Mouse (Mus musculus): ENCODE results near the gene Arid5a. TPM values are rescaled to one million over a fixed set of nuclear protein-coding genes. Genes with fewer than 3 reads are reported as not detected.

The Arid5a gene
- polyA plus RNA-seq, 1 experiment from 2014 or later: 13.7 TPM

- H3K9me3 ChIP-seq (ENCODE audit: control insufficient read depth, low read length): no peaks in the 10 kb centered on the region
- no peaks in the 10 kb centered on the region for H3K27me3 ChIP-seq (replicated peaks; ENCODE audit: control insufficient read depth, insufficient read depth, low read length)
- H3K4me1 ChIP-seq (ENCODE audit: control insufficient read depth, insufficient read depth, low read length): peaks cover 14% of the 10 kb centered on the region
- no peak overlapping the region for H3K4me2 ChIP-seq (ENCODE audit: low read depth, low read length)
- WGBS: 88% methylated on average over 2 of the region's 2 CpGs
- H3K9ac ChIP-seq (ENCODE audit: low read depth, low read length): no peak overlapping the region
- no peak overlapping the region for H3K4me3 ChIP-seq (ENCODE audit: low read depth, low read length)
- H3K36me3 ChIP-seq (ENCODE audit: control insufficient read depth, insufficient read depth, low read length): peaks cover 14% of the 10 kb centered on the region
- H3K27ac ChIP-seq (replicated peaks; ENCODE audit: low read depth, low read length): no peak overlapping the region
- ATAC-seq (ENCODE audit: low read depth) (no peak), DNase-seq (ENCODE audit: low spot score) (no peak)
Measured at GRCm38 (mm10) chr1:36325900-36326321, 18.4 kb downstream of the Arid5a start.

- Histone ChIP-seq H3K36me3 (ENCODE audit: control insufficient read depth, insufficient read depth, low read length) (peaks cover 20% of the 10 kb centered on the region; the same call in 1 of the 2 replicates), H3K9me3 (ENCODE audit: control insufficient read depth, low read length) (no peaks in the 10 kb centered on the region), H3K4me3 (ENCODE audit: low read depth, low read length) (no peak overlapping the region), H3K27ac (replicated peaks; ENCODE audit: low read depth, low read length) (no peak overlapping the region), H3K27me3 (replicated peaks; ENCODE audit: control insufficient read depth, insufficient read depth, low read length) (no peaks in the 10 kb centered on the region), H3K4me2 (ENCODE audit: low read depth, low read length) (no peak overlapping the region), H3K9ac (ENCODE audit: low read depth, low read length) (no peak overlapping the region), H3K4me1 (ENCODE audit: control insufficient read depth, insufficient read depth, low read length) (peaks cover 14% of the 10 kb centered on the region)
- ATAC-seq (ENCODE audit: low read depth): no peak
- no peak for DNase-seq (ENCODE audit: low spot score)
- 94% methylated on average over 2 of the region's 2 CpGs for WGBS
Measured at GRCm38 (mm10) chr1:36326815-36327214, 19.3 kb downstream of the Arid5a start.

- DNase-seq (ENCODE audit: low spot score) (no peak), ATAC-seq (ENCODE audit: low read depth) (no peak)
- H3K4me3 ChIP-seq (ENCODE audit: low read depth, low read length): no peak overlapping the region
- WGBS: 64% methylated on average over 6 of the region's 6 CpGs
- no peak overlapping the region for H3K9ac ChIP-seq (ENCODE audit: low read depth, low read length)
- peaks cover 45% of the 10 kb centered on the region for H3K36me3 ChIP-seq (ENCODE audit: control insufficient read depth, insufficient read depth, low read length)
- H3K27ac ChIP-seq (replicated peaks; ENCODE audit: low read depth, low read length): no peak overlapping the region
- H3K27me3 ChIP-seq (replicated peaks; ENCODE audit: control insufficient read depth, insufficient read depth, low read length): no peaks in the 10 kb centered on the region
- H3K4me1 ChIP-seq (ENCODE audit: control insufficient read depth, insufficient read depth, low read length): no peaks in the 10 kb centered on the region
- H3K4me2 ChIP-seq (ENCODE audit: low read depth, low read length): no peak overlapping the region
- no peaks in the 10 kb centered on the region for H3K9me3 ChIP-seq (ENCODE audit: control insufficient read depth, low read length)
Measured at GRCm38 (mm10) chr1:36331743-36332142, 24.2 kb downstream of the Arid5a start.

GRCm38 (mm10) chr1:36332955-36333887 is 25.7 kb downstream of the Arid5a start:
- Histone ChIP-seq H3K4me2 (ENCODE audit: low read depth, low read length) (no peak overlapping the region), H3K27ac (replicated peaks; ENCODE audit: low read depth, low read length) (0 out of 2 replicates have a peak overlapping the region, but pooled peaks have one; percentile 8), H3K36me3 (ENCODE audit: control insufficient read depth, insufficient read depth, low read length) (peaks cover 51% of the 10 kb centered on the region), H3K4me1 (ENCODE audit: control insufficient read depth, insufficient read depth, low read length) (no peaks in the 10 kb centered on the region), H3K4me3 (ENCODE audit: low read depth, low read length) (no peak overlapping the region), H3K27me3 (replicated peaks; ENCODE audit: control insufficient read depth, insufficient read depth, low read length) (no peaks in the 10 kb centered on the region), H3K9ac (ENCODE audit: low read depth, low read length) (no peak overlapping the region), H3K9me3 (ENCODE audit: control insufficient read depth, low read length) (no peaks in the 10 kb centered on the region)
- DNase-seq (ENCODE audit: low spot score) (peak; percentile 30), ATAC-seq (ENCODE audit: low read depth) (peak; percentile 44; the same call in 1 of the 2 replicates)
- 75% methylated on average over 14 of the region's 14 CpGs for WGBS

- Histone ChIP-seq H3K4me1 (ENCODE audit: control insufficient read depth, insufficient read depth, low read length) (no peaks in the 10 kb centered on the region), H3K27ac (replicated peaks; ENCODE audit: low read depth, low read length) (no peak overlapping the region), H3K9ac (ENCODE audit: low read depth, low read length) (no peak overlapping the region), H3K4me3 (ENCODE audit: low read depth, low read length) (no peak overlapping the region), H3K36me3 (ENCODE audit: control insufficient read depth, insufficient read depth, low read length) (peaks cover 98% of the 10 kb centered on the region), H3K27me3 (replicated peaks; ENCODE audit: control insufficient read depth, insufficient read depth, low read length) (no peaks in the 10 kb centered on the region), H3K4me2 (ENCODE audit: low read depth, low read length) (no peak overlapping the region), H3K9me3 (ENCODE audit: control insufficient read depth, low read length) (no peaks in the 10 kb centered on the region)
- 90% methylated on average over 6 of the region's 6 CpGs for WGBS
- no peak for DNase-seq (ENCODE audit: low spot score)
- ATAC-seq (ENCODE audit: low read depth): no peak
Measured at GRCm38 (mm10) chr1:36342547-36342946, 35.0 kb downstream of the Arid5a start.

GRCm38 (mm10) chr1:36352351-36352750 is 44.8 kb downstream of the Arid5a start:
- Histone ChIP-seq H3K9me3 (ENCODE audit: control insufficient read depth, low read length) (no peaks in the 10 kb centered on the region), H3K9ac (ENCODE audit: low read depth, low read length) (no peak overlapping the region), H3K36me3 (ENCODE audit: control insufficient read depth, insufficient read depth, low read length) (peaks cover 95% of the 10 kb centered on the region), H3K27ac (replicated peaks; ENCODE audit: low read depth, low read length) (no peak overlapping the region), H3K4me3 (ENCODE audit: low read depth, low read length) (no peak overlapping the region), H3K4me1 (ENCODE audit: control insufficient read depth, insufficient read depth, low read length) (no peaks in the 10 kb centered on the region), H3K27me3 (replicated peaks; ENCODE audit: control insufficient read depth, insufficient read depth, low read length) (no peaks in the 10 kb centered on the region), H3K4me2 (ENCODE audit: low read depth, low read length) (no peak overlapping the region)
- DNase-seq (ENCODE audit: low spot score): no peak
- no peak for ATAC-seq (ENCODE audit: low read depth)
- 89% methylated on average over 4 of the region's 4 CpGs for WGBS

- H3K4me3 ChIP-seq (ENCODE audit: low read depth, low read length): no peak overlapping the region
- WGBS: 96% methylated on average over 5 of the region's 5 CpGs
- no peaks in the 10 kb centered on the region for H3K27me3 ChIP-seq (replicated peaks; ENCODE audit: control insufficient read depth, insufficient read depth, low read length)
- H3K9me3 ChIP-seq (ENCODE audit: control insufficient read depth, low read length): no peaks in the 10 kb centered on the region
- no peak for DNase-seq (ENCODE audit: low spot score)
- no peak overlapping the region for H3K27ac ChIP-seq (replicated peaks; ENCODE audit: low read depth, low read length)
- H3K4me2 ChIP-seq (ENCODE audit: low read depth, low read length): no peak overlapping the region
- H3K4me1 ChIP-seq (ENCODE audit: control insufficient read depth, insufficient read depth, low read length): no peaks in the 10 kb centered on the region
- H3K36me3 ChIP-seq (ENCODE audit: control insufficient read depth, insufficient read depth, low read length): peaks cover 82% of the 10 kb centered on the region
- no peak for ATAC-seq (ENCODE audit: low read depth)
- H3K9ac ChIP-seq (ENCODE audit: low read depth, low read length): no peak overlapping the region
Measured at GRCm38 (mm10) chr1:36356955-36357695, 49.6 kb downstream of the Arid5a start.

- H3K9ac ChIP-seq (ENCODE audit: low read depth, low read length): peak overlapping the region; percentile 96
- H3K4me2 ChIP-seq (ENCODE audit: low read depth, low read length): peak overlapping the region; percentile 62
- H3K9me3 ChIP-seq (ENCODE audit: control insufficient read depth, low read length): no peaks in the 10 kb centered on the region
- 53% methylated on average over 12 of the region's 12 CpGs for WGBS
- peaks cover 9% of the 10 kb centered on the region for H3K4me1 ChIP-seq (ENCODE audit: control insufficient read depth, insufficient read depth, low read length)
- H3K36me3 ChIP-seq (ENCODE audit: control insufficient read depth, insufficient read depth, low read length): peaks cover 33% of the 10 kb centered on the region
- H3K27me3 ChIP-seq (replicated peaks; ENCODE audit: control insufficient read depth, insufficient read depth, low read length): no peaks in the 10 kb centered on the region
- ATAC-seq (ENCODE audit: low read depth) (no peak), DNase-seq (ENCODE audit: low spot score) (no peak)
- H3K27ac ChIP-seq (replicated peaks; ENCODE audit: low read depth, low read length): no peak overlapping the region
- H3K4me3 ChIP-seq (ENCODE audit: low read depth, low read length): peak overlapping the region; percentile 92
Measured at GRCm38 (mm10) chr1:36367698-36368097, 60.2 kb downstream of the Arid5a start.

Data from embryonic facial prominence, embryonic 14.5 days (tissue).